Mouse (Mus musculus): ENCODE measurements around the gene Slbp. TPM values are rescaled to one million over a fixed set of nuclear protein-coding genes. Genes with fewer than 3 reads are reported as not detected.
A peak's percentile ranks its signal among the peaks of the same experiment; 100 is the strongest.

The Slbp gene
- 100 to 1,000 TPM in 1 of 26 experiments, 10 to 100 TPM in 25; 24.7 to 108 (median 50.4) TPM for total RNA-seq (2018; cell fraction: chromatin; rRNA removed)
- 10 to 100 TPM; 17.7 to 33.7 (median 28.1) TPM for total RNA-seq (2018; cell fraction: cytosol; rRNA removed)
- total RNA-seq (2018; cell fraction: nucleus; rRNA removed): 100 to 1,000 TPM in 1 of 26 experiments, 10 to 100 TPM in 25; 18.5 to 101 (median 36.5) TPM
- polyA plus RNA-seq (2018): 28.4 to 65.1 TPM (median 34.0 TPM) in 3 replicates

DNA sequence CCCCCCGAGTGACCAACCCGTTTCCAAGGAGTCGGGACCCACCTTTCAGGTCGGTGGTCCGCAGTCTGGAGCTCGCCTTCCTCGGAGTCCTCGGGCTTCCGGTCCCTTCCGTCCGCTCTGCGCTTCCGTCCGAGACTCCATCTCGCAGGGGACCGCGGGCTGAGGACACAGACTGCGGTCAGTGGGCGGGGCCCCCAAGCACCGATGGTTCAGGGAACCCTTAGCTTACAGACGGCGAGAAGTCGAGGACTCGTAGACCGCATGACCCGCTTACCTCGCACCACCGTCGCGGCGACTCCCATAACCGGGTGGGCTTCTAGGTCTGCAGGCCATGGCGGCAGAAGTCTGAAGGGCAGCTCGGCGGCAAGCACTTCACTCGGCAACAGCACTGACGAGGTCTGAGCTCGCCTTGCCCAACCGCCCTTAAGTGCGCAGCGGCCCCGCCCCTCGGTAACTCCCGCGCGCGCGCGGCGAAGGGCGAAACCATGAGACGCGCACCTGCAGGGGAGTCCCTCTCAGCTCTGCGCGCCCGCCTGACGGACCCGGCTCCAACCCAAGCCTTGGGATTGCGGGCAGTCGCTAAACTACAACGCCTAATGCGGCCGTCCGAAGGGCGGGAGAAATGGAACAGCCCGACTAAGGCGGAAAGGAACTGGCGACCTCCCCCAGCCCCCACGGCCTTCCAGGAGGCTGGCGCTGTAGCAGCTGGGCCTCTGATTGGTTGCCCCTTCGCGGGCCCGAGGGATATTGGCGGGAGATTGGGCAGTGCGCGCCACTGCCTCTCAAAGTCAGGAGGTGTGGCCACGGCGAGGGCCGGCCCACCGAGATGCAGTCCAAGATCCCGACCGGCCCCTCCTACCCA is at the start of gene Slbp:
Gene Slbp (minus strand): TSS at position 654 of the 862 bp plus-strand sequence.
- Histone ChIP-seq H3K36me3 (ENCODE audit: inconsistent target) (peaks cover 25% of the 10 kb centered on the region), H3K4me3 (ENCODE audit: inconsistent target) (peak within 1 kb of the TSS; percentile 74), H3K27ac (peak within 1 kb of the TSS; percentile 88), H3K79me2 (ENCODE audit: inconsistent target) (peaks cover 72% of the 10 kb centered on the region)
- under 1% methylated on average over 80 of the region's 82 CpGs for WGBS (ENCODE audit: missing documents)

DNA sequence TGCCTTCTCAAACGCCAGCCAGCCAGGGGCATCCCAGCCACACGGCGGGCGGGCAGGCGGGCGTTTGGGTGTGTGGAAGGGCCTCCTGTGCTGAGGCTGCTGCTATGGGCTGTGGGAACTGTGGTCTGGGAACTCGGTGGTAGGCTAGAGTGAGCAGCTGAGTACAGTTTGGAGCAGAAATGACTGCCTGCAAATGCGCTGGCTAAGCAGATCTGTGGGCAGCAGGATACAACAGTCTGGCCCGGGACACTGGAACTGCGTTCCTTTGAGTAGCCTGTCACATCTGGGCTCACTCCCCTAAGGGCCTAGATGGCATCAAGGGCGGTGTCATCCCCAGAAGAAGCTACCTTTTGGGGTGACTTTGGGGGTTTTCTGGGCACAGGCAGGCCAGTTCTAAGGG is 49.5 kb upstream of the Slbp start:
- 88% methylated on average over 11 of the region's 11 CpGs for WGBS (ENCODE audit: missing documents)
- Histone ChIP-seq H3K79me2 (ENCODE audit: inconsistent target) (no peaks in the 10 kb centered on the region), H3K36me3 (ENCODE audit: inconsistent target) (no peaks in the 10 kb centered on the region), H3K27ac (no peak overlapping the region), H3K4me3 (ENCODE audit: inconsistent target) (no peak overlapping the region)

DNA sequence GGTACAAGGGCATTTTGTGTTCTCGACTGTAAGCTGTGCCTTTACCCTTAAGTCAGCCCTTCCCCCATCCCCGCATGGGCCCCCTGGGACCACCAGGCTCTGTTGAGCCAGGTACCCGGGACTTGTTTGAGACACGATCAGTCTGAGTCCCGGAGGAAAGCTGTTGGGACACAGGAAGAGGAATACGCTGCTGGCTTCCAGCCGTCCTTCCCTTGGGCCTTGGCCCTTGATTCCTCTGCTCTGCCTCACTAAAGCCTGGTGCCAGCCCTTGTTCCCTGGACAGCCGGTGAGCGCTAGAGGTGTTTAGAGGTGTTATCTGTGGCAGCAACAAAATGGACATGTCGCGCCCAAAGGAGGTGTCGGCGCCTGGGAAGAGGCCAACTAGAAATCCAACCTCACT is 47.6 kb upstream of the Slbp start:
- Histone ChIP-seq H3K4me3 (ENCODE audit: inconsistent target) (no peak overlapping the region), H3K36me3 (ENCODE audit: inconsistent target) (no peaks in the 10 kb centered on the region), H3K79me2 (ENCODE audit: inconsistent target) (no peaks in the 10 kb centered on the region), H3K27ac (no peak overlapping the region)
- WGBS (ENCODE audit: missing documents): 95% methylated on average over 12 of the region's 13 CpGs

DNA sequence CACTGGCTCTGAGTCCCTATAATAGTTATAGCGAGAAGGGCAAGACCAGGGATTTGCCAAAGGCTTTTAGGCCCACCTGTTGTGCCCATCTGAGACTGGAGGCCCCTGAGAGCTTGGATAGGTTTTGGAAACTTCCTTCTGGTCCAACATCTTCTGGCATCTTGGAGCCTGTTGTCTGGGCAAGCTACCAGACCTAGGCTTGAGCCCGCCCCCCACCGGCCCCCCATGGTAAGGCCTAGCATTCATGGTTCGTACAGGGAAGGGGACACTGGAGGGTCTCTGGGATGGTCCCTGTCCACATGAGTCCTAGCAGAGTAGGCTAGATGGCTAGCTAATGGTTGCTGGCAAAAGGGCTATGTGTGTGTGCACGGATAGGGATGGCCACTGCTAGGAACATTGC is 46.3 kb upstream of the Slbp start:
- no peaks in the 10 kb centered on the region for H3K36me3 ChIP-seq (ENCODE audit: inconsistent target)
- WGBS (ENCODE audit: missing documents): 95% methylated on average over 4 of the region's 5 CpGs
- no peaks in the 10 kb centered on the region for H3K79me2 ChIP-seq (ENCODE audit: inconsistent target)
- H3K27ac ChIP-seq: no peak overlapping the region
- H3K4me3 ChIP-seq (ENCODE audit: inconsistent target): no peak overlapping the region

DNA sequence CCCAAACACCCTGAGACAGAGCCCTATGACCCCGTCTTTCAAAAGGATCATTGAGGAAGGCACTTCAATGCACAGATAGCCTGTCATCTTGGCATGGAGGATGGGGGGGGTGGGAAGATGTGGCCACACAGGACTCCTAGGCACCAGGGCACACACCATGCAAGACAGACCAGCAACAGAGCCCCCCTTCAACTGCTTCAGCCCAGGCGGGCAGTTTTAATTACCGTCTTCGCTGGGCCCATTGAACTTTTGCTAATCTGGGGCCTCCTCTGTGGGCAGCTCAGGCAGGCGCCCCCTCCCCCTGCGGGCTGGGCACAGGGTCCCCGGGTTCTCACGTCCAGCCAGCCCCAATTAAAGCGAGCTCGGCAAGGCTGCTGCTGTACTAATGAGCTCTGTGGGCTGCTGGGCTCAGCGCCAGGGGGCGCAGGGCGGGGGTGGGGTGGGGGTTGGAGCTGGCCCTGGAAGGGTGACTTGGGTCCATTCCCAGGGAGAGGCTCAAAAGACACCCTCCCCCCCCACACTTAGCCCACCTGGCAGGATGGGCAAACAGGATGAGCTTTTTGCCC is 45.7 kb upstream of the Slbp start:
- 65% methylated on average over 12 of the region's 13 CpGs for WGBS (ENCODE audit: missing documents)
- no peaks in the 10 kb centered on the region for H3K79me2 ChIP-seq (ENCODE audit: inconsistent target)

DNA sequence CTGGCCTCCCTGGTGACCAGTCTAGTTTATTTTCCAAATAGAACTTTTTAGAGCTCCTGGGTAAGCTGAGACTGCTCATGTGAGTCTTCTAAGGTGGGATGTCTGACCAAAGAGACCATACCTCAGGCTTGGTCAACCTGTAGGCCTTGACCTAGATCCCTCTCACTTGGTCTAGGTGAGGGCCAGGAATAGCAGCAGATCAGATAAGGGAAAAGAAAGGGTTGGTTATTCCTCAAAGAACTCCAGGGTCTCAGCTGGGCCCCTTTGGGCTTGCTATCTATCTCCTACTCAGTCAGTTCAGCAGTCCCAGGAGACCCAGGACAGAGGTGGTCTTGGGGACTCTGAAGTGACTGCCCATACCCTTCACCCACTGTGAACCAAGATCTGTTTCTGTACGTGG is 45.2 kb upstream of the Slbp start:
- Histone ChIP-seq H3K27ac (no peak overlapping the region), H3K79me2 (ENCODE audit: inconsistent target) (no peaks in the 10 kb centered on the region), H3K4me3 (ENCODE audit: inconsistent target) (no peak overlapping the region), H3K36me3 (ENCODE audit: inconsistent target) (no peaks in the 10 kb centered on the region)
- 92% methylated on average over 1 of the region's 1 CpGs for WGBS (ENCODE audit: missing documents)

More for the DNA sequence above, 45.7 kb upstream of the Slbp start:
- Histone ChIP-seq H3K36me3 (ENCODE audit: inconsistent target) (no peaks in the 10 kb centered on the region), H3K27ac (no peak overlapping the region), H3K4me3 (ENCODE audit: inconsistent target) (no peak overlapping the region)

DNA sequence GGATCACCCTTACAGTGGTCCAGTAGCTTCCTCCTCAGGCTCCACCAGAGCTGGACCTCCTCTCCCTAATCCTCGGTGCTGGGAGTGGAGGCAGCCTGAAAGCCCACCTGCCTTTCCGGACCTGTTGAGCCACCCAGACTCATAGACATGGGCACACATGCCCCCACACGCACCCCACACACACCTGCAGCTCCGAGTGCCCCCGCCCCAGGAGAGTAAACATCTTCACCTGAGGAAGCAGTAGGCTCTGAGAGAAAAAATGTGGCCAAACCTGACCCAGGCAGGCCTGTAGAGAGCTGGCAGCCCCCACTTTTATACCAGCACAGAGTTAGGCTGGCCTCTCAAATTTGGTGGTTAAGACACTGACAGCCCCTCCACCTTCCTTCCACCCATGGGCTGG is 44.1 kb upstream of the Slbp start:
- Histone ChIP-seq H3K36me3 (ENCODE audit: inconsistent target) (no peaks in the 10 kb centered on the region), H3K27ac (no peak overlapping the region), H3K4me3 (ENCODE audit: inconsistent target) (no peak overlapping the region), H3K79me2 (ENCODE audit: inconsistent target) (no peaks in the 10 kb centered on the region)
- 90% methylated on average over 5 of the region's 5 CpGs for WGBS (ENCODE audit: missing documents)

DNA sequence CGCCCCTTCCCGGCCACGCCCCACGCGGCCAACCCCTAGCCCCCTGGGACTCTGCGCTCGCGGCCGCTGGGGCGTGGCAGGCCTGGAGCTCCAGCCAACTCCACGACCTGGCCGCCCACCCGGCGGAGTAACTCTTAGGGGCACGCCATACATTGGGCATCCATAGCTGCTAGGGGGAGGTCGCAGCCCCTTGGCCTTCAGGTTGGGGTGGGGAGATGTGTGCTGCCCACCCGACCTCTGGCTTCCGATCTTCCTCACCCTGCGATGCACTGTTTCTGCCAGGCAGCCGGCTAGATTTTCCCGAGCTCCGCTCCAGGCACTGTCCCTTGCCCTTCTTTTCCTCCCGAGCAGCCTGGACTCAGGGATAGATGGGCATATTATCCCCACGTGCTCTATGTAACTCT is 43.3 kb upstream of the Slbp start:
- Histone ChIP-seq H3K27ac (no peak overlapping the region), H3K4me3 (ENCODE audit: inconsistent target) (no peak overlapping the region), H3K79me2 (ENCODE audit: inconsistent target) (no peaks in the 10 kb centered on the region), H3K36me3 (ENCODE audit: inconsistent target) (no peaks in the 10 kb centered on the region)
- 26% methylated on average over 24 of the region's 24 CpGs for WGBS (ENCODE audit: missing documents)

DNA sequence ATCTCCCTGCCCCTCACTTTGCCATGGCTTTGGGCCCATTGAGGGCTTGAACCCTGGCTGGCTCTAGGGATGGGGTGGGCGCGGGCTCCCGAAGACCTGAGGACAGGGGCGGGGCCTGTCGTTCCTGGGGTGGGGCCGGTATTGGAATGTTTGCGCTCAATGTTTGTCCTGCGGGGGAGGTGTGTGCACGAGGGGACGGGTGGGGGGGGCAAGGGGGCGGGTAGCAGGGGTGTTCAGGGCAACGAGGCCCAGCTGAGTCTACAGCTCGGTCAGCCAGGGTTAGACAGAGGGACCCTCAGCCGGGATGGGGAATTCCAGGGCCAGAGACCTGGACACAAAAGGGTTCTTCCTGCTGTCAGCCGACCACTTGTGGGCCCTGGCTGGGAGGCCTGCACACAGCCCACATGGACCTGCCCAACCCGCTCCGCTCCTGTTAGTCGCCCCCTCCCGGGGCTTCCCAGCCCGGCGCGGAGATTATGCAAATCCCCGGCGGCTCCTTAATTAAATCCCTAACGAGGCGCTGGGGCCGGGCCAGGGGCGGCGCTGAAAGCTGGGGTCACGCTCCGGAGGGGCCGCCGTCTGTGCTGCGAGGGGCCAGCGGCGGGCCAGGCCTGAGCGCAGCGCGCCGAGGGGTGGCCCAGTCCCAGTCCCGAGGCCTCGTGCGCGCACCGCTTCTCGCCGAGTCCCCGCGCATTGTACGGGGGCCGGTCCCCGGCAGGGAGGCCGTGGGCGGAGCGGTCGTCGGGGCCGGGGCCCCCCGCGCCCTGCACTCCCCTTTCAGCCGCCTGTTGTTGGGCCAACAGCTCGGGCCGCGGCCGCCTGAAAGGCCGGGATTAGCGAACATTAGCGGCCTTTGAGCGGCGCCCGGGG is 42.7 kb upstream of the Slbp start:
- Histone ChIP-seq H3K36me3 (ENCODE audit: inconsistent target) (no peaks in the 10 kb centered on the region), H3K4me3 (ENCODE audit: inconsistent target) (no peak overlapping the region), H3K79me2 (ENCODE audit: inconsistent target) (no peaks in the 10 kb centered on the region), H3K27ac (no peak overlapping the region)
- WGBS (ENCODE audit: missing documents): 17% methylated on average over 65 of the region's 71 CpGs

DNA sequence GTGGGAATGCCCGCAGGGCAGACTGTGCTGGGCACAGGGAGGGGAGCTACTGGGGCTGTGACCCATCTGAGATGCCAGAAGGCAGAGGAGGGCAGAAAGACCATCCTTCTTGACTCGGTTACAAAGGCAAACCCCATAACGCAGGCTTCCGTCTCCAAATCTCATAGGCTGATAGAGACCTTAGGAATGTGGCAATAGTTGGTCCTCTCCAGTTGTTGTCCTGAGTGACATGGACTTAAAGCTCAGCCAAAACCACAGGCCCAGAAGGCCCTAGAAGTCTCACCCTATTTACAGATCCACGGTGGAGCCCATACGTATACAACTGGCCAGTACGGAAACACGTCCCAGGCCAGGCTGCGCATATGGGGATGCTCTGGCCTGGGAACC is 42.1 kb upstream of the Slbp start:
- Histone ChIP-seq H3K27ac (no peak overlapping the region), H3K79me2 (ENCODE audit: inconsistent target) (no peaks in the 10 kb centered on the region), H3K4me3 (ENCODE audit: inconsistent target) (no peak overlapping the region), H3K36me3 (ENCODE audit: inconsistent target) (no peaks in the 10 kb centered on the region)
- WGBS (ENCODE audit: missing documents): 93% methylated on average over 9 of the region's 9 CpGs

DNA sequence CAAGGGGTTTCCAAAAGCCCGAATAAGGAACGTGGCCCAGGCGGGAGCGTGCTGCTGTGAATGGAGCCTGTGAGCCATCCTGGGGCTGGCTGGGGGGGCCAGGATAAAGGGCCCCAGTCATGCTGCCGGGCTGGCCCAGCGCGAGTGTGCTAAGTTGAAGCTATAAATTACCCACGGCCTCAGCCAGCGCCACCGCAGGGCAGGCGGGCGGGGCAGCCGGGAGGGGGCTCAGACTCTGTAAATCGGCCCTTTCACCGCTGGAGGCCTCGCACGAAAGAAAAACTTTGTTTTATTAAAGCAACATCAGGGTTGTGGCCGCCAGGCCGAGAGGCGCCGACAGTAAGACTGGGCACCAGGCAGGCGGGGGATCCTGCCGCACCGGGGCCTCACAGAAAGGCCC is 40.0 kb upstream of the Slbp start:
- WGBS (ENCODE audit: missing documents): 14% methylated on average over 24 of the region's 24 CpGs
- no peaks in the 10 kb centered on the region for H3K79me2 ChIP-seq (ENCODE audit: inconsistent target)
- H3K36me3 ChIP-seq (ENCODE audit: inconsistent target): no peaks in the 10 kb centered on the region

DNA sequence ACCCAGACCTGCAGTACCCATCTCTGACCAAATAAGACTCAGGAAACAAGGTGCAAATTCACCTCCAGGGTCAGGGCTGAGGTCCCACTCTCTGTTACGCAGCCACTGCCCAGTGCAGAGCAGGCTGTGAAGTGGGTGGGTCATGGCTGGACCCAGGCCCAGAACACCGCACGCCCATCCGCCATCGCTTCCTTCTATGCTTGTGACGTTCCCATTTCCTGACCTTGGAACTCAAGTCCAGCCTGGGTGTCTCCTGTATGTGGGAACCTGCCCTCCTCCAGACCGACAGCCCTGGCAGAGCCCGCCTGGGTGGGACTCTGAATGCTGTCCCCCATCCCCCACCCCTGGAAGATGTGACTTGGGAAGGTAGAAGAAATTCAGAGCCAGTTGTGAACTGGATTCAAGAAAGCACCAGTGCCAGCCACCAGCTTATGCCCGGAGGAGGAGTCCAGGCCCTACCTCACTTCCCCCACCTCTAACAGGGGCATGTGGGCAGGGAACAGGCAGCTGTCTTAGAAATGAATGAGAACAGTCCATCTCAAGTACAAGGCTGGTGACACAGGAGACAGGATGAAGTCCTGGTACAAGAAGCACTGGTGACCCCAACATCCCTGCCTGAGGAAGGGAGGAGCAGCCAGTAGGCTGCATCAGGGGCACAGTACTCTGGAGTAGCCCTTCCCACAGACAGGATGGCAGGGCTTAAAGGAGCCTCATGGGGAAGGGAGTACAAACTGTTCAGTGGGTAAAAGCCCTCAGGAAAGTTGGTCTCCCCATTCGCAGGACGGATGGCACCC is 37.7 kb upstream of the Slbp start:
- Histone ChIP-seq H3K36me3 (ENCODE audit: inconsistent target) (no peaks in the 10 kb centered on the region), H3K27ac (no peak overlapping the region), H3K4me3 (ENCODE audit: inconsistent target) (no peak overlapping the region), H3K79me2 (ENCODE audit: inconsistent target) (no peaks in the 10 kb centered on the region)
- WGBS (ENCODE audit: missing documents): 94% methylated on average over 11 of the region's 11 CpGs

More for the DNA sequence above, 40.0 kb upstream of the Slbp start:
- H3K27ac ChIP-seq: no peak overlapping the region
- H3K4me3 ChIP-seq (ENCODE audit: inconsistent target): no peak overlapping the region

DNA sequence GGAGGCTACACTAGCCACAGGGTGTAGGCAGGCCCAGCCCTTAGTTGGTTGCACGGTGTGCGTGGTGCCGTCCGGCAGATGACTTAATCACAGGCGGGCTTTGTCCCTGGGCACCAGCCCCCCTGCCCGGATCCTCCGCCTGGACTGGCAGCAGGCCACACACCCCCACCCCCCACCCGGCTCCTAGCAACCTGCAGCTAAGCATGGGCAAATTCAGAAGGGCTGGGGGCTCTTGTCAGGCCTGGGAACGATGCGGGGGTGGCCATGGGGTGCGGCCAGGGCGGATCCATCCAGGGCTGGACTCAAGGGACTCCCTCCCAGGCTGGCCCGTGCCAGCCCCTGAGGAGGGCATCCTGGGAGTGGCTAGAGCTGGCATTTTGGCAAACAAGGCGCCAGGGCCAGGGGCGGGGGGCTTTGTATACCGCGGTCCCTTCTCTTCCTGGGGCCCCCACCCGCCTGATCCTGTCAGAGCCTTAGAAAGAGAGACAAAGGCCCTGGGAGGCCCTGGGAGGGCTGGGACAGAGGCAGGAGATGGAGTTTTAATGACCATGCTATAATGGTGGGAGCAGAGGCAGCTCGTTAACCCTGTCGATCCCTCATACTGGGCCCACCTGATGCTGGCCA is 37.0 kb upstream of the Slbp start:
- Histone ChIP-seq H3K36me3 (ENCODE audit: inconsistent target) (no peaks in the 10 kb centered on the region), H3K79me2 (ENCODE audit: inconsistent target) (no peaks in the 10 kb centered on the region), H3K4me3 (ENCODE audit: inconsistent target) (no peak overlapping the region), H3K27ac (no peak overlapping the region)
- 96% methylated on average over 20 of the region's 20 CpGs for WGBS (ENCODE audit: missing documents)

All from macrophage (primary cell).